Mouse (Mus musculus) liver, embryonic 15.5 days (tissue): ENCODE results near the gene Htatsf1. TPM values are rescaled to one million over a fixed set of nuclear protein-coding genes. Genes with fewer than 3 reads are reported as not detected.

ENCODE experiments used
- polyA plus RNA-seq: library from polyadenylated mRNA; unstranded; fragments of >200 nt; fragmentation: Nextera tagmentation; extraction: Ambion mirVana; gene quantifications from 2 replicates; pipeline ENCODE4 v1.2.1, GENCODE M21; 2015

The Htatsf1 gene
- polyA plus RNA-seq, 1 experiment from 2014 or later, result 21.4 TPM

Other genes with a start within 250 kb of the Htatsf1 start
- 0.09 and 0.36 TPM in 2 replicates for gene Map7d3, start 231.3 kb upstream of the Htatsf1 start, polyA plus RNA-seq
- gene Adgrg4, start 183.4 kb upstream of the Htatsf1 start, polyA plus RNA-seq, result not detected in 2 replicates
- gene Brs3, start 10.5 kb upstream of the Htatsf1 start, polyA plus RNA-seq, result not detected in 2 replicates
- gene Vgll1, start 34.5 kb downstream of the Htatsf1 start, polyA plus RNA-seq, result not detected in 2 replicates
- gene Cd40lg, start 158.6 kb downstream of the Htatsf1 start, polyA plus RNA-seq, result not detected in 2 replicates